Mouse (Mus musculus) MEL (cell line): ENCODE data around the gene Pstk.

Experiments used
- CTCF ChIP-seq, 3 experiments: IDR thresholded peaks in 2 of 3; conservative IDR thresholded peaks in 1 of 3; 2 replicates each; pipeline ENCODE4 v1.5.1; 2011 to 2012; ENCODE audit warnings: low read length in 3 of 3, low read depth in 2 of 3, mild to moderate bottlenecking in 2 of 3, improper control_type of control experiment in 1 of 3, inconsistent platforms in 1 of 3, mixed read lengths in 1 of 3, moderate library complexity in 1 of 3; ENCODE audit not compliant: control insufficient read depth in 1 of 3, insufficient read depth in 1 of 3, poor library complexity in 1 of 3, severe bottlenecking in 1 of 3
- GATA1 ChIP-seq: IDR thresholded peaks from 2 replicates; pipeline ENCODE4 v1.6.1; 2011; ENCODE audit warnings: low read depth, low read length, improper control_type of control experiment
- MAFK ChIP-seq: IDR thresholded peaks from 2 replicates; pipeline ENCODE4 v1.6.1; 2011; ENCODE audit warnings: low read depth, mild to moderate bottlenecking, low read length, improper control_type of control experiment, borderline replicate concordance
- POLR2A ChIP-seq, 2 experiments: IDR thresholded peaks; 2 replicates each; pipeline ENCODE4 v1.6.1; 2011 to 2012; ENCODE audit warnings: low read length in 2 of 2, mild to moderate bottlenecking in 2 of 2, control low read depth in 1 of 2, improper control_type of control experiment in 1 of 2, low read depth in 1 of 2, moderate library complexity in 1 of 2; ENCODE audit not compliant: control insufficient read depth in 1 of 2, insufficient read depth in 1 of 2, poor library complexity in 1 of 2
- RAD21 ChIP-seq: IDR thresholded peaks from 2 replicates; pipeline ENCODE4 v1.6.1; 2011; ENCODE audit warnings: mild to moderate bottlenecking, low read depth, low read length, improper control_type of control experiment

DNA sequence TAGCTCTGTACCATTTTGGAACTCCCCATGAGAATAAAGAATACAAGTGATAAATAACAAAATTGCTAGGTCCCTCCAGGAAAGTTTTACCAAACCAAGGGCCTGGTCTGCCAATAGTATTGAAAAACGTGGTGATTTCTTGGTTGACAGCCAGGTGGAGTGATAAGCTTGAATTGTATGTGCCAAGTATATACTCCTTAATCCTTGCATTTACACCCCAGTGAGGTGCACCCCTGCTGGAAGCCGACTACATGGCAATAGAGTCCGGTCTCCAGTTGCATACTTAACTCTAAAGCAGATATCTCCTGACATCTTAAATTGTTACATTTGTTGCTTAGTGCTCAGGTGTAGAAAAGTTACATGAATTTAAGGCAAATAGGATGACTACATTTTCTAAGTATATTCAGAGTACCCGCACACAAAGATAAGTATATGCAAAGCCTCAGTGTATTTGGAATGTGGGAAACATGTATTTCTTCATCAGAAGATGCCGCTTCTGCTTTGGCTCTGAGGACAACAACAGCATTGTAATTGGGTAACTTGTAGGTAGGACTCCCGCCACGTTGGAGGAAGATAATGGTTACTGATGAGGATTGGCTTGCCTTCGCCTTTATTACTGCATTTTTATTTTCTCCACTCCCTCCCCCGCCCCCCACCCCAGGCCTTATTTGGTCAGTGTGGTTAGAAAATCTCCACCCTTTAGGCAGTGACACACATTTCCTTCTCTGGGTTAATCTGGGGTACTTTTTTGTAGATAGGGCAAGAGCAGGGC is 1.1 kb downstream of the Pstk start:
- TF ChIP-seq CTCF (IDR thresholded peaks at IDR 0.05 in 2 of 3, conservative IDR thresholded peaks at IDR 0.05 in 1 of 3; ENCODE audit: control insufficient read depth in 1 of 3, insufficient read depth in 1 of 3, low read depth in 2 of 3, low read length in 3 of 3, poor library complexity in 1 of 3, severe bottlenecking in 1 of 3) (peak in 2 of 3 experiments; percentile 6 to 13; a peak in 1 of 6 replicates), GATA1 (peak; percentile 16; the same call in 1 of the 2 replicates), POLR2A (IDR thresholded peaks at IDR 0.05; ENCODE audit: control insufficient read depth in 1 of 2, insufficient read depth in 1 of 2, low read depth in 1 of 2, low read length in 2 of 2, poor library complexity in 1 of 2) (no peak), MAFK (no peak), RAD21 (no peak)
